Mouse (Mus musculus): ENCODE results near the gene Cage1. TPM values are rescaled to one million over a fixed set of nuclear protein-coding genes. Genes with fewer than 3 reads are reported as not detected.

The Cage1 gene
- polyA plus RNA-seq, 2 experiments = 0.15 to 0.25 TPM

DNA sequence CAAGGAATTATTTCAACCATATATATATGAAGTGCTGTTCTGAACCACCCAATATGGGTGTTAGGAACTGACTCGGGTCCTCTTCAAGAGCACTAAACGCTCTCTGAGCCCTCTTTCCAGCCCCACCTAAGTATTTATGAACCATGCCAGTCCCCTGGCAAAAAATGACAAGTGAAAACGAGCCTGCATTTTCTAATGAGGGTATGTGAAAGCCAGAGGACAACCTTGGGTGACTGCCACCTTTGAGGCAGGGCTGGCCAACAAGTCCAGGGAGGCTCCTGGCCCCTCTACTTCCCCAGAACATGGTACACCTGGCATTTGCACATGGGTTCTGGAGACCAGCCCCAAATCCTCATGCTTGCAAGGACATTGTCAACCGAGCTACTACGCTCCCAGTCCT, 62.1 kb downstream of the Cage1 start:
- WGBS (ENCODE audit: insufficient replicate concordance) = 75% methylated on average over 5 of the region's 5 CpGs

DNA sequence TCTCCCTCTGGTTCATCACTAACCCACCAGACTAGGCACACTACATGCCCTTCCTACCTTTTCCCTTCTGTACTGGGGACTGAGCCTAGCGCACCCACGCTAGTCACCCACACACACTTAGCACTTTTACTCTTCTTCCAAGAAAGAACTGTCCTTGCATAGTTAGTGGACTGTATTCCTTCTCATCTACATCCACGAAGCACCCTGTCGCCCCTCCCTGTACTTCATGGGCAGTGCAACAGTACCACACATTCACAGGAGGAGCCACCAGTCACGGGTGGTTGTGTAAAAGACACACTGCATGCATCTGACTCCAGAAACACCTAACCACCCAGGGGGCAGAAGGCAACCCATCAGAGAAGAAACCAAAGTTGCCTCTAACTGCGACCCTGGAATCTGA, 62.8 kb downstream of the Cage1 start:
- H3K9me3 ChIP-seq (ENCODE audit: control insufficient read depth, low read length) = no peaks in the 10 kb centered on the region
- no peak overlapping the region for H3K4me3 ChIP-seq (ENCODE audit: insufficient read depth in 1 of 2, low read depth in 2 of 2, low read length in 2 of 2)
- no peak overlapping the region for H3K4me2 ChIP-seq (ENCODE audit: low read depth)
- H3K27me3 ChIP-seq (ENCODE audit: control insufficient read depth, insufficient read depth, low read length) = no peaks in the 10 kb centered on the region
- H3K4me1 ChIP-seq (replicated peaks; ENCODE audit: control insufficient read depth in 2 of 2, insufficient read depth in 2 of 2, low read length in 1 of 2) = peaks cover 0 to 8% of the 10 kb centered on the region in 2 experiments; a peak in 2 of 4 replicates
- DNase-seq (ENCODE audit: low read depth in 3 of 3, low spot score in 3 of 3) (no peak), ATAC-seq (ENCODE audit: insufficient read depth) (no peak)
- H3K27ac ChIP-seq = no peak overlapping the region
- peaks cover 28% of the 10 kb centered on the region for H3K36me3 ChIP-seq (replicated peaks; ENCODE audit: control insufficient read depth, insufficient read depth, low read depth)
- H3K9ac ChIP-seq (replicated peaks) = no peak overlapping the region
- WGBS (ENCODE audit: insufficient replicate concordance) = 77% methylated on average over 6 of the region's 6 CpGs
- no peak for TF ChIP-seq EP300 (IDR thresholded peaks at IDR 0.05; ENCODE audit: low read depth)
- no peak for TF ChIP-seq CTCF (IDR thresholded peaks at IDR 0.05; ENCODE audit: low read depth)

More for the DNA sequence above, 62.1 kb downstream of the Cage1 start:
- Histone ChIP-seq H3K36me3 (replicated peaks; ENCODE audit: control insufficient read depth, insufficient read depth, low read depth) (peaks cover 35% of the 10 kb centered on the region), H3K4me3 (ENCODE audit: insufficient read depth in 1 of 2, low read depth in 2 of 2, low read length in 2 of 2) (no peak overlapping the region), H3K4me2 (ENCODE audit: low read depth) (no peak overlapping the region), H3K9ac (replicated peaks) (no peak overlapping the region), H3K27me3 (ENCODE audit: control insufficient read depth, insufficient read depth, low read length) (no peaks in the 10 kb centered on the region), H3K9me3 (ENCODE audit: control insufficient read depth, low read length) (no peaks in the 10 kb centered on the region), H3K27ac (no peak overlapping the region), H3K4me1 (replicated peaks; ENCODE audit: control insufficient read depth in 2 of 2, insufficient read depth in 2 of 2, low read length in 1 of 2) (peaks cover 0 to 6% of the 10 kb centered on the region in 2 experiments; a peak in 1 of 4 replicates)
- no peak for DNase-seq (ENCODE audit: low read depth in 3 of 3, low spot score in 3 of 3)
- ATAC-seq (ENCODE audit: insufficient read depth) = no peak
- TF ChIP-seq CTCF (IDR thresholded peaks at IDR 0.05; ENCODE audit: low read depth) (no peak), EP300 (IDR thresholded peaks at IDR 0.05; ENCODE audit: low read depth) (no peak)

- H3K27ac ChIP-seq = no peak overlapping the region
Measured at GRCm38 (mm10) chr13:37970887-37971530, 65.9 kb downstream of the Cage1 start.

GRCm38 (mm10) chr13:37969988-37970387, 66.9 kb downstream of the Cage1 start:
- H3K36me3 ChIP-seq (replicated peaks; ENCODE audit: control insufficient read depth, insufficient read depth, low read depth) = no peaks in the 10 kb centered on the region; the same call in 1 of the 2 replicates
- DNase-seq (ENCODE audit: low read depth in 3 of 3, low spot score in 3 of 3) = no peak
- TF ChIP-seq EP300 (IDR thresholded peaks at IDR 0.05; ENCODE audit: low read depth) (no peak), CTCF (IDR thresholded peaks at IDR 0.05; ENCODE audit: low read depth) (no peak)
- H3K4me1 ChIP-seq (replicated peaks; ENCODE audit: control insufficient read depth in 2 of 2, insufficient read depth in 2 of 2, low read length in 1 of 2) = peaks cover 11 to 23% of the 10 kb centered on the region in 2 experiments
- no peak overlapping the region for H3K4me3 ChIP-seq (ENCODE audit: insufficient read depth in 1 of 2, low read depth in 2 of 2, low read length in 2 of 2)
- no peaks in the 10 kb centered on the region for H3K9me3 ChIP-seq (ENCODE audit: control insufficient read depth, low read length)
- no peak for ATAC-seq (ENCODE audit: insufficient read depth)
- H3K9ac ChIP-seq (replicated peaks) = no peak overlapping the region
- no peak overlapping the region for H3K27ac ChIP-seq
- 50% methylated on average over 8 of the region's 8 CpGs for WGBS (ENCODE audit: insufficient replicate concordance)
- no peaks in the 10 kb centered on the region for H3K27me3 ChIP-seq (ENCODE audit: control insufficient read depth, insufficient read depth, low read length)
- H3K4me2 ChIP-seq (ENCODE audit: low read depth) = no peak overlapping the region

More at GRCm38 (mm10) chr13:37970887-37971530, 65.9 kb downstream of the Cage1 start:
- ATAC-seq (ENCODE audit: insufficient read depth) (no peak), DNase-seq (ENCODE audit: low read depth in 3 of 3, low spot score in 3 of 3) (no peak)
- TF ChIP-seq CTCF (IDR thresholded peaks at IDR 0.05; ENCODE audit: low read depth) (peak; percentile 52), EP300 (IDR thresholded peaks at IDR 0.05; ENCODE audit: low read depth) (no peak)
- no peak overlapping the region for H3K4me2 ChIP-seq (ENCODE audit: low read depth)
- no peaks in the 10 kb centered on the region for H3K9me3 ChIP-seq (ENCODE audit: control insufficient read depth, low read length)
- WGBS (ENCODE audit: insufficient replicate concordance) = 64% methylated on average over 11 of the region's 11 CpGs
- H3K9ac ChIP-seq (replicated peaks) = no peak overlapping the region
- peaks cover 3 to 13% of the 10 kb centered on the region in 2 experiments for H3K4me1 ChIP-seq (replicated peaks; ENCODE audit: control insufficient read depth in 2 of 2, insufficient read depth in 2 of 2, low read length in 1 of 2)
- H3K36me3 ChIP-seq (replicated peaks; ENCODE audit: control insufficient read depth, insufficient read depth, low read depth) = peaks cover 3% of the 10 kb centered on the region; the same call in 1 of the 2 replicates
- H3K27me3 ChIP-seq (ENCODE audit: control insufficient read depth, insufficient read depth, low read length) = no peaks in the 10 kb centered on the region
- H3K4me3 ChIP-seq (ENCODE audit: insufficient read depth in 1 of 2, low read depth in 2 of 2, low read length in 2 of 2) = no peak overlapping the region

DNA sequence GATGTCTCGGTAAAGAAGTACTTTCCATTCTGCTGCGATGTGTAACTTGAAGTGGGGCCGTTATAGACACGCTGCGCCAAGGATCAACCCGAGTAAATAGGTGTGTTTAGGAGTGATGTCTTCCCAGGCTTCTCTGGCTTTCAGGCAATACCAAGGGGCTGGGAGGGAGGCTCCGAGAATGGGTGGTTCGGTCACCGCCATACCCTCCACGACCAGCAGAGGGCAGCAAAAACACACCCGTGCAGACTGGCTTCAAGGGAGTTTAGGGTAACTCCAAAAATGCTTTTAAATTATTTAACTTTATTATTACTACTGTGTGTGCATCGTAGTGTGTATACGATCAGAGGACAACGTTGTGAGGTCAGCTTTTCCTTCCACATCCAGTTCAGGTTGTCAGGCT, 67.5 kb downstream of the Cage1 start:
- Histone ChIP-seq H3K9ac (replicated peaks) (no peak overlapping the region), H3K9me3 (ENCODE audit: control insufficient read depth, low read length) (no peaks in the 10 kb centered on the region), H3K27me3 (ENCODE audit: control insufficient read depth, insufficient read depth, low read length) (no peaks in the 10 kb centered on the region), H3K27ac (no peak overlapping the region), H3K4me2 (ENCODE audit: low read depth) (no peak overlapping the region), H3K36me3 (replicated peaks; ENCODE audit: control insufficient read depth, insufficient read depth, low read depth) (no peaks in the 10 kb centered on the region; the same call in 1 of the 2 replicates), H3K4me3 (ENCODE audit: insufficient read depth in 1 of 2, low read depth in 2 of 2, low read length in 2 of 2) (no peak overlapping the region), H3K4me1 (replicated peaks; ENCODE audit: control insufficient read depth in 2 of 2, insufficient read depth in 2 of 2, low read length in 1 of 2) (peaks cover 18 to 27% of the 10 kb centered on the region in 2 experiments)
- TF ChIP-seq EP300 (IDR thresholded peaks at IDR 0.05; ENCODE audit: low read depth) (no peak), CTCF (IDR thresholded peaks at IDR 0.05; ENCODE audit: low read depth) (peak; percentile 99)
- WGBS (ENCODE audit: insufficient replicate concordance) = 10% methylated on average over 14 of the region's 14 CpGs
- ATAC-seq (ENCODE audit: insufficient read depth) (no peak), DNase-seq (ENCODE audit: low read depth in 3 of 3, low spot score in 3 of 3) (peak in 1 of 3 experiments; percentile 51)
